Mouse (Mus musculus): ENCODE measurements at regions not wholly inside any gene's neighbourhood (a gene's known extent, or its start where the extent isn't known, plus 50 kb on each side); places are given as distances from the start of the nearest gene placed in this dataset.
A peak's percentile ranks its signal among the peaks of the same experiment; 100 is the strongest.

- no peak for DNase-seq (ENCODE audit: low read depth)
Measured at GRCm38 (mm10) chr2:167848468-167849440, 83.1 kb upstream of the Ptpn1 start.

GRCm38 (mm10) chr2:167847281-167848077, 84.4 kb upstream of the Ptpn1 start:
- no peak for DNase-seq (ENCODE audit: low read depth)

- DNase-seq (ENCODE audit: low read depth), result no peak
Measured at GRCm38 (mm10) chr2:167845370-167845769, 86.5 kb upstream of the Ptpn1 start.

GRCm38 (mm10) chr2:167844556-167844955, 87.3 kb upstream of the Ptpn1 start:
- DNase-seq (ENCODE audit: low read depth), result no peak

- no peak for DNase-seq (ENCODE audit: low read depth)
Measured at GRCm38 (mm10) chr2:167843921-167844320, 87.9 kb upstream of the Ptpn1 start.

DNA sequence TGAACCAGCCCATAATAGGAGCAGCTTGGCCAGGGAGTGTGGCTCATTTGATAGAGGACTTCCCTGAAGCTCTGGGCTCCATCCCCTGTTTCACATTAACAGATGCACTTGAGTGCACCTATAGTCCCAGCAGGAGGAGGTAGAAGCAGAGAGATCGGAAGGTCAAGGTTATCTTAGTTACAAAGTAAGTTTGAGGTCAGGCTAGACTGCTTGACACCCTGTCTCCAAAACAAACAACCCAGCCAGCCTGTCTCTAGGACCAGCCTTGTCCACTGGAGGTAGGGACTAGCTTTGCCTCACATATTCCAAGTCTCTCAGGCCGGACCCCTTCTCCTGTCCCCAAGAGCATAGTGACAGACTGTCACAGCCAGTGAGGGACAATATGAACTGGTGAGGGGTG, 88.9 kb upstream of the Ptpn1 start:
- DNase-seq (ENCODE audit: low read depth), result no peak

- DNase-seq (ENCODE audit: low read depth), result no peak
Measured at GRCm38 (mm10) chr2:167842473-167842872, 89.4 kb upstream of the Ptpn1 start.

- no peak for DNase-seq (ENCODE audit: low read depth)
Measured at GRCm38 (mm10) chr2:167841339-167842240, 90.3 kb upstream of the Ptpn1 start.

GRCm38 (mm10) chr2:167840344-167840743, 91.5 kb upstream of the Ptpn1 start:
- no peak for DNase-seq (ENCODE audit: low read depth)

GRCm38 (mm10) chr2:167839324-167839981, 92.4 kb upstream of the Ptpn1 start:
- no peak for DNase-seq (ENCODE audit: low read depth)

DNA sequence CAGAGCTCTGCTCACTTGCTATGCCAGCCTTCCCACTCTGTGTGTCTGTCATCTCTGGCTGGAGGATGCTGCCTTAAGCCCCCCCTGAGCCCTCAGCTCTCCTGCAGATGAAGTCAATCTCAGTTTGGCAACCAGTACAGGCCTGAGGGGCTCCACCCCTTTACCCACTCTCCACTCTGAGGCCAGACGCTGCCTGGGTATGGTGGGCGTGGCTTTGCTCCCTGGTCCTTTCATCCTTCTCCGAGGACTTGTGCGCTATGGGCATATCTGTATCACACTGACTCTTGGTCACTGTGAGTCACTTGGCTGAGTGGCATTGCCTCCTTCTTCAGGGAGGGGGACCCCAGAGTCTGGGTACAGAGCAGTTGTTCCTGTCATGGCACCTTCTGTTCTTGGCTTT, 94.3 kb upstream of the Ptpn1 start:
- no peak for DNase-seq (ENCODE audit: low read depth)

DNA sequence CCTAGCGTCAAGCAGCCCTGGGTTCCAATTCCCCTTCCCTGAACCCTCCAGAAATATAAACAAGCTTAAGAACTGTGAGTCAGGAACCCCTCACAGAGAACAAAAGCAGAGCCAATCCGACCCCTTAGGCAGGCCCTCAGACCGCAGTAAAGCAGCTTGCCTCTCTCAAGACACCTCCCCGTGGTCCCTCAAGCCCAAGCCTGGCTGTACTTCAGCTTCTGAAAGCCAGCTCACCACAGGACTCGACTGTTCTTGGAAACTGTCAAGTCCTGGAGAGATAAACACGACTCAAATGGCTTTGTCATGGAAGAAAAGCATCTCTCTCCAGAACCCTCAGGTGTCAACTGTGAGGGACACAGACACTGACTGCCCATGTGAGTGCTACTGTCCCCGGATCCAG, 95.2 kb upstream of the Ptpn1 start:
- DNase-seq (ENCODE audit: low read depth), result no peak

GRCm38 (mm10) chr2:167834605-167835004, 97.3 kb upstream of the Ptpn1 start:
- DNase-seq (ENCODE audit: low read depth), result peak; percentile 96

DNA sequence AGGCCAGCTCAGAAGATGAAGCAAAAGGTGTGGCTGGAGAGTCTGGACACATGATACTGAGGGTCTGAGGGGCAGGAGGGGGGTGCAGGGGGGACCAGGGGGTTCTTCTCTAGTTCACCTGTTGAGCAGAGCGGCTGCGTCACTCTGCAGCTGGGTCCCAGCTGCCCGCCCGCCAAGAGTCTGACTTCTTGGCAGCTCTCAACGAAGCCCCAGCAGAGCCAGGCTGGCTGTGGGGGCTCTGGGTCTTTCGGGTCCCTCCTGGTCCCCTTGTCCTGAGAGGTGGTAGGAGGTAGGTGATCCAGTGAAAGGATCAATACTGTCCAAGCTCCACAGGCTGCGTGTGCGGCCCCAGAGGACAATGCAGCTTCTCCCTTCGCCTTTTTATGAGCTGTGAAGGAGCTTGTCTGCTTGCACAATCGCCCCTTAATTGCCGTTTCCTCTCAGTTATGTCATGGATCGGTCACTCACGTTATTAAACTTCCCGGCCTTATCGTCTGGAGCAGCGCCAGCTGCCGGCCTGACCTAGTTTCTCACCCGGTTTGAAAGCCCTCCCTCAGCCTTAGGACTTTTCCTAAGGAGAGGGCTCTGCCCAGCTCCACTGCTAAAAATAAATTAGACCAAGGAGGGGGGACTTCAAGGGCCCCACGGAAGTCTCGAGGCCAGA, 98.4 kb upstream of the Ptpn1 start:
- DNase-seq (ENCODE audit: low read depth), result peak; percentile 84

GRCm38 (mm10) chr2:167831076-167832039, 100.5 kb upstream of the Ptpn1 start:
- no peak for DNase-seq (ENCODE audit: low read depth)

DNA sequence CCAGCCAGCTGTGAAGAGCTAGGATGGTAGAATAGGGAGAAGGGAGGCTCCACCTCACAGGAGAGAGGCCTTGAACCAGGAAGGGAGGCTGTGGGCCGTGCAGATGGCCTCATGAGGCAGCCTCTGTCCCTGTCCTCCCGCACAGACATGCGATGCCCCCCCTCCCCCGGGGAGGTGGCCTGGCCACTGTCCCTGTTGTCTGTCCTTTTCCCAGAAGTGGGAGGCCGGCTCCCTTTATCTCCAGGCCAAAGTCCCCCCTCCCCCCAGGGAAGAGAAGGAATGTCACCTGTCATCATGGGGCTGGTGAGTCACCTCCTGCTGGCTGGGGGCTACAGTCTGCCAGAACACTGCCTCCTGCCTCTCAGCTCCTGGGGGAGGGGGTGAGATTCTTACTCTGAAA, 103.6 kb upstream of the Ptpn1 start:
- no peak for DNase-seq (ENCODE audit: low read depth)

- no peak for DNase-seq (ENCODE audit: low read depth)
Measured at GRCm38 (mm10) chr2:167826922-167827703, 104.7 kb upstream of the Ptpn1 start.

GRCm38 (mm10) chr2:167823513-167823912, 108.3 kb upstream of the Ptpn1 start:
- peak; percentile 82 for DNase-seq (ENCODE audit: low read depth)

DNA sequence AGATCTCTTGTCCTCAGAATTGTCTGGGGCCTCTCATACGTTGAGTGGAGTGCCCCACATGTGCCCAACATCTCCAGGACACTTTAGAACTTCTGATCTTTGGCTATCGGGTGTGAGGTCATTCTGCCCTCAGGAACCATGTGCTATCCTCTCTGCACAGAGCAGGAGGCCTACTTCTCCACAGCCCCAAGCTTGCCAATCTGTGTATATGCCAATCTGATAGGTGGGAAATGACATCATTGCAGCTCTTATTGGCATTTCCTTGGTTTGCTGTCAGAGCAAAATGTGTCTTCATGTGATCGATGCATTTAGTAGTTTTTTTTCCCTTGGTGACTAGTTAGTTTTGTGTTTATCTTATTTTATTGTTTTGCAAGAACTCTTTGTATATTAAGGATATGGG, 108.8 kb upstream of the Ptpn1 start:
- no peak for DNase-seq (ENCODE audit: low read depth)
